Mouse (Mus musculus): ENCODE measurements around the gene Myt1l.

GRCm38 (mm10) chr12:29958637-29959036, 430.5 kb downstream of the Myt1l start:
- TF ChIP-seq CTCF (IDR thresholded peaks at IDR 0.05; ENCODE audit: low read depth, low read length) (no peak), POLR2A (IDR thresholded peaks at IDR 0.05; ENCODE audit: borderline replicate concordance, low read depth, low read length) (no peak)

All from bone marrow macrophage, adult 2 months (primary cell).